Mouse (Mus musculus) layer of hippocampus, postnatal 25 days (tissue): ENCODE measurements around the gene Tekt4. TPM values are rescaled to one million over a fixed set of nuclear protein-coding genes. Genes with fewer than 3 reads are reported as not detected.

ENCODE experiments used
- DNase-seq, 2 experiments: peaks; one replicate each; pipeline ENCODE4 v3.0.0; 2022; ENCODE audit warnings: mixed read lengths in 2 of 2, low spot score in 1 of 2; ENCODE audit errors: extremely low spot score in 1 of 2
- total RNA-seq, 2 experiments: library from RNA; stranded (reverse); gene quantifications; 2 replicates each; pipeline ENCODE4 v1.2.3; 2021

Tekt4 gene
- 1 to 10 TPM; 1.7 to 2.4 TPM for total RNA-seq

DNA sequence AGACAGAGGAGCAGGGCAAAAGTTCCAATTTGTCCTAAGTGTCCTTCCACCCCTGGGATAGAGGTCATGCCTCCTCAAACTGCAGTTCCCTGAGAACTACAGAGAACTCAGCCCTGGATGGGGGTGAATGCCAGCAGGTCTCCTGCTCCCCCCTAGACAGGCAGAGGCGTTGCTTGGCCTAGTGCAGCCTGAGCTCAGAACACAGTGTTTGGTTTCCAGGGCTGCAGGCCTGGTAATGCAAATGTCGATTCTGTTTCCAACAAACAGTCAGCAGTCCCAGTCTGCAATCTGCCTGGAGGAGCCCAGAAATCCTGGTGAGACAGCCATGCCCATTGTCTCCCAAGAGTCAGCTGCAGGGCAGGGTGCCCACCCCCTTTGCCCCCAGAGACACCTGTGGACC, at the start of gene Tekt4:
TSS of gene Tekt4 (plus strand) at position 344 of the 400 bp plus-strand sequence.
- no peak for DNase-seq

DNA sequence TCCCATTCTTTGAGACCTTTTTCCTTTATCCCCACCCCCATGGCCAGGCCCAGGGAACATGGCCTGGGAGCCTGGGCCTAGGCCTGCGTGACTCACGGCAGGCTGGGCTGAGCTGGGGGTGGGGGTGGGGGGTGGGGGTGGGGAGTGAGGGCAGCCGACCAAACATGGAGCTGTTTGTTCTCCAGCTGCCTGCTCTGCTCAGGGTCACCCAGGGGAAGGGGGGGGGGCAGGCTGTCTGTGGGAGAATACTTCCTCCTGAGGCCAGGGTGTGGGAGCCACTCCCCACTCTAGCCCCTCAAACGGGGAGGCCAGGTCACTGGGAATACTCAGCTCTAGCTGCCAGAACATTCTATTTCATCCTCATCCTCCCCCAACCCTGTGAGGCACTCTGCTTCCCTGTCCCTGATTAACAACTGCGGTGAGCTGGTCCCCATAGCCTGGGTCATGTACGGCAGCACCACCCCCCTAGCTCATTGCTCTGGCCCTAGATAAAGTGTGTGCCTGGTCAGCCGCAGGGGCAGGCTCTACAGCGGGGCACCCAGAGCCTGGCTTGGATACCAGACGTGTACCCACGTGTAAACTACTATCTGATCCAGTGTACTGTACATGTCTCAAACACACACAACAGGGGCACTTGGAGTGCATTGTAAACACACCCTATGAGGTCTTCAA, 49.1 kb upstream of the Tekt4 start:
- no peak for DNase-seq

DNA sequence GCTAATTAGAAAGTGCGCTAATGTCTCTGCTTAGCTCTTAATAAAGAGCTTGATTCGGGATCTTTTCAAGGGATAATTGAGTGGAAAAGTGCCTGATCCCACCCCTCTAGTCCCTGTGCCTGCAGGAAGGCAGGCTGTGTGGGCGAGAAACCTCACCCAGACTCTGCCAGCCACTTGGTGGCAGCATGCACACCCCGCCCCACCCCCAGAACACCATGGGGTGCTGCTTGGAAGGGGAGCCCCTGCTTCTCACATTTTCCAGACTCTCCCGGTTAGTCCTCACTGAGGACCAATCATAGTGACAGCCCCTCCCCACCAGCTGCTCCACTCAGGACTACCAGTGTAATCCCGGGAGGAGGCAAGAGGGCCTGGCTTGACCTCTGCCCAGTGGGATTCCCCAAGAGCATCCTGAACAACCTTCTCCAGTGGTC, 48.4 kb upstream of the Tekt4 start:
- DNase-seq: peak in 1 of 2 experiments; percentile 55

DNA sequence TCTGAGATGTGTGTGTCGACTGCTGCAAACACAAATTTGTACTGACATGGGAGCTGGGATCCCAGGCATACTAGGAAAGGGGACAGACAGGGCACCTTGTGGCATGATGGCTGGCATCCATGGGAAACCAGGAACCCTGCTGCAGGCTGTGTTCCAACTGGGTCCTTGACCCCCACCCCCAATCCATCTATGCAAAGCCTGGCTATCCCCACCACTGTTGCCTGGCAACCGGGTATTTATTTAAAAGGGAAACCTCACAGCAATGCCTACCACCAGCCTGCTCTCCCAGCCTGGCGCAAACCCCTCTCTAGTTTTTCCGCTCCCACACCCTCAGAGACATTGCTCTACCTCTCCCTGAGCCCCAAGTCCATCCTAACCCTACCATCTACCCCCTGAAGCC, 47.1 kb upstream of the Tekt4 start:
- DNase-seq: no peak

DNA sequence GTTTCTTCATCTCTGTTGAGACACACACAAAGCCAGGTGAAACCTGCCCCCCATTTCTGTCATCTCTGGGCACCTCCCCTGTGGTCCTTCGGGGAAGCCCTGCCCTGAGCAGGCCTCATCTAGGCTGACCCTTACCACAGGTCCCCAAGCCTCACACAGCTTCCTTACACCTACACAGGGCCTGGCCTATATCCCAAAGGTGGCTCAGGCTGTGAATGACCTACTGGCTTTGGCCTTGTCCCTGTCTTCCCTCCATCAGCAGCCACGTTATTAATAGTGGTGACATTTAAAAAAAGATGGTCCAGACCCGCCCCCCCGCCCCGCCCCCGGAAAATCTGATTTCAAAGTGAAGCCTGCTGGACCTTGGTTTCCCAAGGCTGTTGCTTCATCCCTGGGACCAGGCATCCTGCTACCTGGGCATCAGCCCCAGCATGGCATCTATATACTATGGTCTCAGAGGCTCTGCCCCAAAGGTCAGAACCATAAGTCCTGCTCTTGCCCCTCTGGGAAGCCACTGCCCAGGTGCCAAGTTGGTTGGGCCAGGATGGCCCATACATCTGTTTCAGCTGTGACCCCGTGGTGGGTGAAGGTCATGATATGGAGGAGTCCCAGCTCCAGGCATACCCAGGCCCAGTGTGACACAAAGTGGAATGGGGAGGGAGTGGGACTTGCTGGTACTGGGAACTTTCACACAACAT, 46.0 kb upstream of the Tekt4 start:
- DNase-seq: no peak

DNA sequence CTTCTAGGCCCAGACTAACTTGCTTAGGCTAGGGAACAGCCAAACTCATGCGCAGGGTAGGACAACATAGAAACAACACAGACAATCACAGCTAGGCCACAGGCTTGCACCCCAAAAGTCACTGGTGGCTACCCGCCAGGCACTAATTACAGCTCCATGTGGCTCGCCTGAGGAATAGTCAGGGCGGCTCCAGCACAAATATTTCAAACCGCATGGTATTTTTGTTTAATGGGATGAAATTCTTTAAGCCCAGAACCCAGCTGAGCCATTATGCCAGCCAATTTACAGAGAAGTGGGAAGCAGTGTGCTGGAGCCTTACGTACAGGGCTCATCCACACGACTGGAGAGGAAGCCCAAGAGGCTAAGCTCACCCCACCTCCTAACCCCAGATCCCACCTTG, 44.8 kb upstream of the Tekt4 start:
- no peak for DNase-seq

DNA sequence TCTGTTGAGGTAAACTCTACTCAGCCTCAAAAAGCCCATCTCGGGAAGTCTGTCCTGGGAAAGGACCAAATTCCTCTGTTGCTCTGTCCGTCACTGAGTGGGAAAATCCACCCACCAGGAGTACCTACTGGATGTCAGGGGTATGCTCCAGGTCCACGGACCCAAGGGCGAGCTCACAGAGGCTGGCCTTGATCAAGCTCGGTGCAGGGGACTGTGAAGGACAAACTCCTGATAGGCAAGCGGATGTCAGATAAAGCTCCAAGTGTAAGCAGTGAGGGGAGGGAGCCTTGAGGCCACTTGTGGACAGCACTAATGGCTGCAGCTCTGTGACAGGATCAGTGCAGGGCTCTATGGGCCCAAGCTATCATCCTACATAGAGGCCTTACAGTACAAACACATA, 44.2 kb upstream of the Tekt4 start:
- DNase-seq: no peak

DNA sequence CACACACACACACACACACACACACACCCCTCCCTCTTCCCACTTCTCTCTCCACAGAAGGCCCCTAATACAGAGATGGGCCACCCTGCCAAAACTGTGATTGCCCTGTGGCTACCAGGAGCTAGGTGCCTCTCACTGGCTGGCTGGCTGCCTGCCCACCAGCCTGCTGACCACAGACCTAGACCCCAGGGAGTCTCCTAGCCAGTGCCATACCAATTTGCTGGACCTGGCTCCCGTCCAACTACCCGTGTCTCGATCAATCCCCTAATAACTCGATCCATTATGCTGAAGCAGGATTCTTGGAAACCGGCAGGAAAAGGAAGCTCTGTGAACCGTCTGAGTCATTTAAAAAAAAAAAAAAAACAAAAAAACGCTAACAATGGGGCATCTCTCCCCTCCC, 43.6 kb upstream of the Tekt4 start:
- DNase-seq: no peak

DNA sequence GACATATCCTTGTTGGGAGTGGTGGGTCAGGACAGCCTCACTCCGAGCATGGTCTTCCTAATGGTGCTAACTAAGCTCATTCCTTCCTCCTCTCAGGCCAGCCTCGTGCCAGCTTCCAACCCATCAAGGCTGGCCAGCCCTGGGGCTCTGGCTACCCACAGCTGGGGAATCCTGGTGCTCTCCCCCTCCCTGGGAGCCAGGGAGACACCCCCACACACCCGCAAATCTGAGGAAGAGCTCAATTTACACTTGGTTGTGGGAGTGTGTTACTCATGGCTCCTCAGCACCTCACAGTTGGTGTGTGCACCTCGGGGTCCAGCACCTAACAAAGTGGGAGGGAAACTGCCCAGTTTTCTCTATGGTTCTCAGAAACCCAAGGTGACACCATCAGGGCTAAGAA, 43.2 kb upstream of the Tekt4 start:
- no peak for DNase-seq

DNA sequence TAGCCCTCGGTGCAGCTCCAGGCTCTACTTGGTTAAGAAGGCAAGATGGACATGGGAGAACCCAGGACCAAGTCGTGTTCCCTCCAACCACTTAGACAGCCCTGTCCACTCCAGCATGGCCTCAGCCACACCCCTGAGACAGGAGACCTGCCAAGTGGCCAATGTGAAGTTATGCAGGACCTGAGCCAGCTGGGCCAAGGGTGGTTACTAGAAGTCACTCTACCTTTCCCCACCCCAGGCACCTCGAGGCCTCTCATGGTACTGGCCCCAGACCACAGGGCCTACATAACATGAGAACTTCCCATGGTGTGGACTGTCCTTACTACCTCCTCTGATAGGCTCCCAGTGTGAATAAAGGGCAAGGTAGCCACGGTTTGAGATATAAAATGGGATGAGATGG, 40.2 kb upstream of the Tekt4 start:
- DNase-seq: no peak

DNA sequence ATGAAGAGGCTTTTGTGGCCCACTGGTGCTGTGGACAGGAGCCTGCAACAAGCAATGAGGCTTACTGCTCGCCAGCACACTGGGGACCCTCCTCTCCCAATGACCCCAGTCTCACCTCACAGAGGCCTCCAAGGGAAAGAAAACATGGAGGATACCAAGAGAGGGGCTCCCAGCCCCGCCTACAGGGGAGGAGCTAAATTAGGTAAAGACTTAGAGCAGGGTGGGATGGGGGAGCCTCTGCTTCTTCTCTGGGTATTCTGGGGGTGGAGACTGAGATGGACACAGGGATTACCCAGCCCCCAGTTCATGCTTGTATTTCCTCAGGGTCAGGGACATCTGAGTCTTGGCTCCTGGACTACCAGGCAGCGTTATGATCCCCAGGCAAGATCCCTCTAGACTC, 39.5 kb upstream of the Tekt4 start:
- no peak for DNase-seq

DNA sequence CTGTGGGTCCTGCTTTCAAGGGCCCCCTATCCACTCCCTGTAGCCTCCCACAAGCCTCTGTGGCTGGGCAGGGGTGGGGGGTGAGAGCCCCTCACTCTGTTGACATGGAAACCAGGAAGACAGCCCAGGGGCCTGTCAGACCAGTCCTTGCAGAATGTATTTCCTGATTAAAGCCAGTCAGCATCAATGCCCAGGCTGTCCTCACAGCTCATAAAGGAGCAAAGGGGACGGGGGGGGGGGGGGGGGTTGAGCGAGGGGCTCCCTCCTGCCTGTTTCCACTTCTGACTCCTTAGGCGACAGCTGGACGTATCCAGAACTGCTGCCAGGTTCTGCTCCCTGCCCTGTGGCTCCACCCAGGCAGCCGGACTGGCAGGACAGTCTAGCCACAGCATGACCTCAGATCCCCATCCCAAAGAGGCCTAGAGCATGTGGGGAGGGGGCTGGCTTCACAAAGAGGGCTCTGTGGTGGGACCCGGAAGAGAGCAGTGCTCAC, 38.9 kb upstream of the Tekt4 start:
- DNase-seq: no peak

DNA sequence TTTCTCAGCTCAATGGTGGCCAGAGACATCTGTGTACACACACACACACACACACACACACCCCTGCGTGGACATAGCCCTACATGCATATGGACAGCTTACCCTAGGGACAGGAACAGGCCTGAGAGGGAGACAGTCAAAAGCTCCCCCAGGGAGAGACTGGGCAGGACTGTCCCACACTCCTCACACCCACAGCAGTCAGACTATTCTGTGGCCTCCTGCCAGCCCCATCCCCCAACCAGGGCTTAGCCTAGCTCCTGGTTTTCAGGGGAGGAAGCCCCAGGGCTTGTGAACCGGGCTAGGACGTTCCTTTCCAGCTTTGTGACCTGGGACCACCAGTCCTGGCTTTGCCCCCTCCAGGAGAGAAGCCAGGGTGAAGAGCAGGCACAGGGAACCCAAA, 38.2 kb upstream of the Tekt4 start:
- no peak for DNase-seq

DNA sequence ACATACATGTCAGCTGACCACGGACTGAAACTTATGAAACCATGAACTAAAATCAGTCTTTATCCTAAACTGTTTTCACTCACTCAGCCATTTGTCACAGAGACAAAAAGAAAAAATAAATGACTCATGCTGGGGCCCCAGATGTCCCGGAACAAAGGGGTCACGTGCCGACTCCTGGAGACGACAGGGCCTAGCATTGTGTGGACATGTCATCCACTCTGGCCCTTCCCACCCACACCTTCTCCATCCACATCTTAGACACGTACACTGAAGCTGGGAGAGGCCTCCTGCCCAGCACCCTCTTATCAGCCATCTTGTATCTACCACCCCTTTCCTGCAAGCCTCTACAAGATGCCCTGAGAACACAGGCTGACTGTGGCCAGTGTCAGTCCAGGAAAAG, 36.4 kb upstream of the Tekt4 start:
- no peak for DNase-seq

DNA sequence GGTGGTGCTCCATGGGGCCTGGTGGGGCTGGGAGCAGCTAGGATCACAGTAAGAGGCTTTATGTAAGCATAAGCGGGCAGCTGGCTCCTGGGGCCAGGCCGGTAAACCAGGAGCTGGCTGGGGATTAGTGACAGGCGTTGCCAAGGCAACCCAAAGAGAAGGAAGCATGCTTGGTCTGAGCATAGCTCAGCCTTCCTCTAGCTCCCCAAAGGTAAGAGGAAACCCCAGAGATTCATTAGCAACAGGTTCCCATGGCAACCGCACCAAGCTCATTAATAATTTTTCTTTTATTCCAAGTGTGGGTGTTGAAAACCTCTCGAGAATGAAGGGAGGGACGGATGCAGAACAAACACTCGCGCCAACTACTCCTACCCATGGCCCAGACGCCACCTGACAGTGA, 35.5 kb upstream of the Tekt4 start:
- no peak for DNase-seq

DNA sequence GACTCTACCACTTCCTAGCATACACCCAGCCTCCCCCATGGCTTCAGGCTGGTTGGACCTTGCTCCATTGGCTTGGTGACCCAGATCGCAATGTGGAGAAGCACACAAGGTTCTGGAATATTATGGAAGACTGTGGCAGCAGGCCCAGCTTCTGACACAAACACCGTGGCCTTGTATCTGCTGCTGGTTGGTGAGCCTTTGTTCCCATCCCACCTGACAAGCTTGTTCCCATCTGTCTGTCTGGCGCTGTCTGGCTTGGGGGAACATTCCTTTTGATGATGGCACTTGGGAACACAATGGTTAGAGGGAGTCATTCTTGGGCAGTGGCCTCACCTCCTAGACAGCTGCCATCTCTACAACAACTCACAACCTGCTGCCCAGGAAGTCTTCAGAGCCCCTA, 33.4 kb upstream of the Tekt4 start:
- no peak for DNase-seq

DNA sequence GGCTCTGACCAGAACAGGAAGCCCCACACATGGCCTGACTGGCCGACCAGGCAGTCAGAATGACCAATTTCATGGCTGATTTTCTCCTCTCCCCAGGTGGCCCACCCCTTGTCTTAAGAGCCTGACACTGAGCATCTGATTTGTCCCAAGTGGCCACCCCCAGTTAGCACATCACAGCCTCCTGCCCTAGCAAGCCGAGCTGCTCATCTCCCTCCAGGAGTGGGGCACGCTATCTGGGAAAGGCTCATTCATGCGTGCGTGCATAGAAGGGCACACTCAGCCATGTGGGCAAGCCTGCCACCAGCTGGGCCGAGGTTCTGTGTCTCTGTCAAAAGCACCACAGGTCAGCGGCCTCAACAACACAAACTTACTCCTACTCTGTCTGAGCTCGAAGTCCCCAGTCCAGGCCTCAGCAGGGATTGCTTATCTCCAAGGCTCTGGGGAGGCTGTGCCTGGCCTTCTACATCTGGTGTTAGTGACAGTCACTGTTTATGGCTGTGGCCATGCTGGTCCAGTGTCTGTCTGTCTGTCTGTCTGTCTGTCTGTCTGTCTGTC, 29.8 kb upstream of the Tekt4 start:
- no peak for DNase-seq

DNA sequence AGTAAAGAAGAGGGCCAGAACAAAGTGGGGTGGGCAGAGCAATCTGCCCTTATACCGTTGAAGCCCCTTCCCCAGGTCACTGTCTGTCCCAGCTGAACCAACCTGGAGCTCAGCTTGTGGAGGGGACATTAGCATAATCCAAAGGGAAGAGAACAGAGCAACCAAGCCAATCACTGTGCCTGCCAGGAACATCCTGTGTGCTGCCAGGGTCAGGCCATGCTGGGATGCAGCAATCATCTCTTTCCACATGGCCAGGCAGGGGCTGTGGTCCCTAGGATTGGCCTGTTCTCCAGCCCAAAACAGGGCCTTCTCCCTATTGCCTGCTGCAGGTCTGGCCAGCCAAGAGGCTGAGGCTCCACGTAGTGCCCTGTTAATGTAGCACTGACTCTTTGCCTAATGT, 28.4 kb upstream of the Tekt4 start:
- DNase-seq: no peak

DNA sequence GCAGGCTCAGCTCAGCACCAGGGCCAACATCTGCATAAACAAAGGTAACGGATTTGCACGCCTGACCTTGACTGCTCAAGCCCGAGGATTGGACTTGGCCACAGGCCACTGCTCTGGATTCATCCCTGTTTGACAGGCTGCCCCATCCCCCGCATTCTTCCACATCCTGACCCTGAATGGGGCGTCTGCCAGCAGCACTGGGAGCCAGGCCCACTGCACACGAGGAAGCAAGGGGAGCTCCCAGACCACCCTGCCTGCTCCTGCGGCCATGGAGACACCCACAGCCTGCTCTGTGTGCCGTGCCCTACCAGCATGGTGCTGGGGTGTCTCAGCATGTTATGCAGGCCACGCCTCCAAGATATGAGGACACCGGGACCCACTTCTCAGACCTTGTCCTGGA, 27.0 kb upstream of the Tekt4 start:
- DNase-seq: no peak

DNA sequence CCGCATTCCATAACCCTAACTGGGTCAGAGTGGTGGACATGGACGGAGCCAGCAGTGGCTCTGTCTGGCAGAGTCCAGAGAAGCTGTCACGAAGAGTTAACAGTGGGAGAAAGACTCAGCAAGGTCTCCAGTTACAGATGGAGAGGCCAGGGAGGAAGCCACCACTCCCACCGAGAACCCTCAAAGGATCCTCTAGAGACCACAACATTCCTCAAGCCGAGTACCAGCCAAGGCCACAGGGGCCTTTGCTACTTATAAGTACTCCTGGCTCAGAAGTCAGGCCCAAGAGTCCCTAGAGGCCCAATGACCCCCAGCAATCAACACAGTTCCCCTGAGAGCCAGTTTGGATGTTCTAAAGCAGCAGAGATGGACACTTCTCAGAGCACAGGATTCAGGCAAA, 25.2 kb upstream of the Tekt4 start:
- no peak for DNase-seq

DNA sequence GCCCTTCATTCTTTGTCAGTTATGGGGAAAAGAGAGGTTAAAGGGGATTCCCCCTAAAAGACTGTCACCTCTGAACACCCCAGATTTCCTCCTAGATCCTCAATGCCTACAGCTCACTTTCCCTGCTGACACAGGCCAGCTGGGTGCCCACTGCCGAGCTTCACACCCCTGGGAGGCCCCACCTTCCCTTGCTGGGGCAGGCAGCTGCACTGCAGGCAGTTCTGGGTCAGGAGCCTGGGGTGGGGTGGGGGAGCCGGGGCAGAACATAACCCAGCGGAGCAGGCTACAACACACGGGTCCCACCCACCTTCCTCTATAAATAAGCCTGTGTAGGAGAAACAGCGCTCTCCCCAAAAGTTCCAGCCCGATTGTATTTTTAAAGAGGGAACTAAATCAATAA, 24.5 kb upstream of the Tekt4 start:
- no peak for DNase-seq

DNA sequence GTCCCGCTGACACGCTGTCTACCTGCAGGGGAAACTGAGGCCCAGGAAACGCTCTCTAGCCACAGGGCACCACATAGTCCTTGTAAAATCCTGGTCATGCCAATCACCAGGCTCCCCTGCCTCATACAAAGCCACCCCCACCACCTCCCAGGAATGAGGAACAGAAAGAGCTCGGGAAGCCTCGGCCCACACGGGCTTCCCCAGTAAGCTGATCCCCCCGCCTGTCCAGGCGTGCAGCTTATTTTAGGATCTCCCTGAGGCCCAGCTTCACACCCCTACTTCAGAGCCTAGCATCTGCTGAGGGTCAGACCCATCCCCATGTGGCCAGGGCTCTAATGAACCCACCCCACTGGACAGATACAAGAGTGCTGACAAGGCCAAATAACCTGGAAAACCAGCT, 23.9 kb upstream of the Tekt4 start:
- no peak for DNase-seq
